Mouse (Mus musculus) ES-Bruce4 (cell line): ENCODE measurements around the gene AC109138.7.

Experiments used
- CTCF ChIP-seq: IDR thresholded peaks from one replicate; pipeline ENCODE4 v1.8.1; 2011; ENCODE audit warnings: low read depth, low read length
- EP300 ChIP-seq: IDR thresholded peaks from 2 replicates; pipeline ENCODE4 v1.6.1; 2011; ENCODE audit warnings: low read depth, low read length; ENCODE audit not compliant: insufficient read depth
- POLR2A ChIP-seq: IDR thresholded peaks from one replicate; pipeline ENCODE4 v1.8.1; 2011; ENCODE audit warnings: low read length; ENCODE audit not compliant: insufficient read depth

DNA sequence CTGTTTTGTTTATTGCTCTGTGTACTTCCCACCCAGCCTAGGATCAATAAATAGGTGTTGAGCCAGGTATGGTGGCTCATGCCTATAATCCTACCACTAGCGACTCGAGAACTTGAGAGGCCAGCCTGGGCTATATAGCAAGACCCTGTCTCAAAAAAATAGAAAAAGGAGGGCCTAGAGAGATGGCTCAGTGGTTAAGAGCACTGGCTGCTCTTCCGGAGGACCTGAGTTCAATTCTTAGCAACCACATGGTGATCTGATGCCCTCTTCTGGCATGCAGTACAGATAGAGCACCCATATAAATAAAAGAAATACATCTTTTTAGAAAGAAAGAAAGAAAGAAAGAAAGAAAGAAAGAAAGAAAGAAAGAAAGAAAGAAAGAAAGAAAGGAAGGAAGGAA lies 11.0 kb upstream of the AC109138.7 start:
- no peak for TF ChIP-seq EP300
- no peak for TF ChIP-seq CTCF
- no peak for TF ChIP-seq POLR2A
